Mouse (Mus musculus) lung, embryonic 16.5 days (tissue): ENCODE results near the gene Rad51d. TPM values are rescaled to one million over a fixed set of nuclear protein-coding genes. Genes with fewer than 3 reads are reported as not detected.

ENCODE experiments used
- polyA plus RNA-seq: library from polyadenylated mRNA; unstranded; fragments of >200 nt; fragmentation: Nextera tagmentation; extraction: Ambion mirVana; gene quantifications from 2 replicates; pipeline ENCODE4 v1.2.1, GENCODE M21; 2015

The Rad51d gene
- polyA plus RNA-seq, 1 experiment from 2014 or later, result 14.0 TPM

Other genes starting within 250 kb of the Rad51d start
- gene Cct6b, start 126.3 kb downstream of the Rad51d start, polyA plus RNA-seq, result 0.30 and 0.44 TPM in 2 replicates
- gene Zfp830, start 126.3 kb downstream of the Rad51d start, polyA plus RNA-seq, result 37.9 and 39.6 TPM in 2 replicates
- gene Lig3, start 109.5 kb downstream of the Rad51d start, polyA plus RNA-seq, result 23.8 and 29.5 TPM in 2 replicates
- gene Rffl, start 19.4 kb downstream of the Rad51d start, polyA plus RNA-seq, result 12.7 and 13.4 TPM in 2 replicates
- 0.09 and 0.20 TPM in 2 replicates for gene Fndc8, start 1.5 kb upstream of the Rad51d start, polyA plus RNA-seq
- 23.6 and 30.5 TPM in 2 replicates for gene Nle1, start 17.8 kb upstream of the Rad51d start, polyA plus RNA-seq
- gene Unc45b, start 19.9 kb upstream of the Rad51d start, polyA plus RNA-seq, result 14.5 and 16.2 TPM in 2 replicates
- 4.1 and 4.5 TPM in 2 replicates for gene Slfn5, start 60.7 kb upstream of the Rad51d start, polyA plus RNA-seq
- gene Slfn9, start 101.2 kb upstream of the Rad51d start, polyA plus RNA-seq, result 29.3 and 33.9 TPM in 2 replicates
- 0.49 and 0.89 TPM in 2 replicates for gene Slfn8, start 130.2 kb upstream of the Rad51d start, polyA plus RNA-seq
- gene Slfn2, start 174.5 kb upstream of the Rad51d start, polyA plus RNA-seq, result 7.5 and 8.2 TPM in 2 replicates
- 0.75 and 0.84 TPM in 2 replicates for gene Slfn1, start 226.2 kb upstream of the Rad51d start, polyA plus RNA-seq